In genomic region chr1:61095481-61096165, GRCm38 (mm10) we compare ENCODE assay signal across 15 mouse cellular contexts.
DNase-seq lines count a peak whose midpoint lies in the region.
"Had no signal": no experiment of that assay in that cellular context is flagged by ENCODE, and none has a peak within 500 bp of the region (broad histone marks: within the 10 kb centered on the region; RNA-seq: fewer than 3 reads in every experiment).

No protein-coding gene starts in this region.

- DNase-seq in 3T3-L1 (ENCODE audit: low read depth, low spot score) = peak; percentile 82
- peak; percentile 61 for DNase-seq in ES-CJ7 (ENCODE audit: low read depth, low spot score)
- DNase-seq in R1 (ENCODE audit: low read depth, low spot score) = peak; percentile 88
- peak; percentile 36 for DNase-seq in forelimb bud, embryonic 11.5 days (ENCODE audit: low read depth, low spot score)
- DNase-seq in cerebellum, adult 8-10 months = no peak
- DNase-seq in right cerebral cortex, adult 2 months (ENCODE audit: low spot score in 2 of 2) = no peak
- DNase-seq: adrenal gland, postnatal 14 days; B cell, adult 2 months; cerebellum, adult 11-12 months; cerebellum, adult 9-11 months; cerebellum, postnatal 36 days; embryo, embryonic 11 days; gastrocnemius, postnatal 14 days; heart, postnatal 4 days; kidney, adult 9 months had no signal

Comparison
In these comparisons a context has a peak if more than half of its experiments do, and no peak if none do; other contexts are left out.
1. DNase-seq: peak in 3T3-L1 (single experiment), ES-CJ7 (single experiment), R1 (single experiment) and forelimb bud, embryonic 11.5 days (single experiment); none in cerebellum, adult 8-10 months (single experiment) and right cerebral cortex, adult 2 months (0 of 2).